Mouse (Mus musculus): ENCODE measurements at regions not wholly inside any gene's neighbourhood (a gene's known extent, or its start where the extent isn't known, plus 50 kb on each side); places are given as distances from the start of the nearest gene placed in this dataset.

GRCm38 (mm10) chr1:35495963-35496362, 572.2 kb upstream of the Hs6st1 start:
- H3K4me3 ChIP-seq (ENCODE audit: low read depth, low read length) = no peak overlapping the region
- H3K36me3 ChIP-seq (ENCODE audit: control insufficient read depth, insufficient read depth, low read length, poor library complexity, severe bottlenecking) = no peaks in the 10 kb centered on the region
- TF ChIP-seq EP300 (IDR thresholded peaks at IDR 0.05; ENCODE audit: insufficient read depth, low read depth, low read length) (no peak), POLR2A (IDR thresholded peaks at IDR 0.05; ENCODE audit: insufficient read depth, low read length) (no peak), CTCF (IDR thresholded peaks at IDR 0.05; ENCODE audit: low read depth, low read length) (no peak)
- H3K27me3 ChIP-seq (ENCODE audit: control insufficient read depth, insufficient read depth, low read length, poor library complexity, severe bottlenecking) = no peaks in the 10 kb centered on the region
- no peaks in the 10 kb centered on the region for H3K4me1 ChIP-seq (ENCODE audit: control insufficient read depth, insufficient read depth, low read length)
- H3K9ac ChIP-seq (ENCODE audit: low read depth, poor library complexity, severe bottlenecking) = no peak overlapping the region
- H3K27ac ChIP-seq (ENCODE audit: insufficient read depth, low read length) = no peak overlapping the region
- no peaks in the 10 kb centered on the region for H3K9me3 ChIP-seq (replicated peaks; ENCODE audit: control insufficient read depth, insufficient read depth, low read length, poor library complexity, severe bottlenecking)

- no peak for TF ChIP-seq POLR2A (IDR thresholded peaks at IDR 0.05; ENCODE audit: insufficient read depth, low read length)
- TF ChIP-seq CTCF (IDR thresholded peaks at IDR 0.05; ENCODE audit: low read depth, low read length) = no peak
- no peak for TF ChIP-seq EP300 (IDR thresholded peaks at IDR 0.05; ENCODE audit: insufficient read depth, low read depth, low read length)
- Histone ChIP-seq H3K27ac (ENCODE audit: insufficient read depth, low read length) (no peak overlapping the region), H3K4me1 (ENCODE audit: control insufficient read depth, insufficient read depth, low read length) (no peaks in the 10 kb centered on the region), H3K36me3 (ENCODE audit: control insufficient read depth, insufficient read depth, low read length, poor library complexity, severe bottlenecking) (no peaks in the 10 kb centered on the region), H3K27me3 (ENCODE audit: control insufficient read depth, insufficient read depth, low read length, poor library complexity, severe bottlenecking) (no peaks in the 10 kb centered on the region), H3K9me3 (replicated peaks; ENCODE audit: control insufficient read depth, insufficient read depth, low read length, poor library complexity, severe bottlenecking) (no peaks in the 10 kb centered on the region), H3K4me3 (ENCODE audit: low read depth, low read length) (no peak overlapping the region), H3K9ac (ENCODE audit: low read depth, poor library complexity, severe bottlenecking) (no peak overlapping the region)
Observed at GRCm38 (mm10) chr1:35522951-35523350, 545.2 kb upstream of the Hs6st1 start.

- Histone ChIP-seq H3K9ac (ENCODE audit: low read depth, poor library complexity, severe bottlenecking) (no peak overlapping the region), H3K9me3 (replicated peaks; ENCODE audit: control insufficient read depth, insufficient read depth, low read length, poor library complexity, severe bottlenecking) (no peaks in the 10 kb centered on the region), H3K4me1 (ENCODE audit: control insufficient read depth, insufficient read depth, low read length) (no peaks in the 10 kb centered on the region), H3K4me3 (ENCODE audit: low read depth, low read length) (no peak overlapping the region), H3K27me3 (ENCODE audit: control insufficient read depth, insufficient read depth, low read length, poor library complexity, severe bottlenecking) (no peaks in the 10 kb centered on the region), H3K36me3 (ENCODE audit: control insufficient read depth, insufficient read depth, low read length, poor library complexity, severe bottlenecking) (no peaks in the 10 kb centered on the region), H3K27ac (ENCODE audit: insufficient read depth, low read length) (no peak overlapping the region)
- TF ChIP-seq POLR2A (IDR thresholded peaks at IDR 0.05; ENCODE audit: insufficient read depth, low read length) = no peak
Observed at GRCm38 (mm10) chr1:35523790-35524362, 544.3 kb upstream of the Hs6st1 start.

- H3K4me1 ChIP-seq (ENCODE audit: control insufficient read depth, insufficient read depth, low read length) = no peaks in the 10 kb centered on the region
- no peak overlapping the region for H3K4me3 ChIP-seq (ENCODE audit: low read depth, low read length)
- H3K36me3 ChIP-seq (ENCODE audit: control insufficient read depth, insufficient read depth, low read length, poor library complexity, severe bottlenecking) = no peaks in the 10 kb centered on the region
- no peak for TF ChIP-seq CTCF (IDR thresholded peaks at IDR 0.05; ENCODE audit: low read depth, low read length)
- TF ChIP-seq EP300 (IDR thresholded peaks at IDR 0.05; ENCODE audit: insufficient read depth, low read depth, low read length) = no peak
- no peak for TF ChIP-seq POLR2A (IDR thresholded peaks at IDR 0.05; ENCODE audit: insufficient read depth, low read length)
- H3K27ac ChIP-seq (ENCODE audit: insufficient read depth, low read length) = no peak overlapping the region
- H3K9ac ChIP-seq (ENCODE audit: low read depth, poor library complexity, severe bottlenecking) = no peak overlapping the region
- H3K9me3 ChIP-seq (replicated peaks; ENCODE audit: control insufficient read depth, insufficient read depth, low read length, poor library complexity, severe bottlenecking) = no peaks in the 10 kb centered on the region
- no peaks in the 10 kb centered on the region for H3K27me3 ChIP-seq (ENCODE audit: control insufficient read depth, insufficient read depth, low read length, poor library complexity, severe bottlenecking)
Observed at GRCm38 (mm10) chr1:35524788-35525187, 543.4 kb upstream of the Hs6st1 start.

GRCm38 (mm10) chr1:35527750-35528476, 540.3 kb upstream of the Hs6st1 start:
- no peak overlapping the region for H3K9ac ChIP-seq (ENCODE audit: low read depth, poor library complexity, severe bottlenecking)
- no peaks in the 10 kb centered on the region for H3K27me3 ChIP-seq (ENCODE audit: control insufficient read depth, insufficient read depth, low read length, poor library complexity, severe bottlenecking)
- no peak overlapping the region for H3K4me3 ChIP-seq (ENCODE audit: low read depth, low read length)
- no peaks in the 10 kb centered on the region for H3K4me1 ChIP-seq (ENCODE audit: control insufficient read depth, insufficient read depth, low read length)
- no peaks in the 10 kb centered on the region for H3K9me3 ChIP-seq (replicated peaks; ENCODE audit: control insufficient read depth, insufficient read depth, low read length, poor library complexity, severe bottlenecking)
- no peak overlapping the region for H3K27ac ChIP-seq (ENCODE audit: insufficient read depth, low read length)
- H3K36me3 ChIP-seq (ENCODE audit: control insufficient read depth, insufficient read depth, low read length, poor library complexity, severe bottlenecking) = no peaks in the 10 kb centered on the region
- TF ChIP-seq EP300 (IDR thresholded peaks at IDR 0.05; ENCODE audit: insufficient read depth, low read depth, low read length) = no peak
- TF ChIP-seq POLR2A (IDR thresholded peaks at IDR 0.05; ENCODE audit: insufficient read depth, low read length) = no peak
- no peak for TF ChIP-seq CTCF (IDR thresholded peaks at IDR 0.05; ENCODE audit: low read depth, low read length)

GRCm38 (mm10) chr1:35535470-35535869, 532.7 kb upstream of the Hs6st1 start:
- H3K4me3 ChIP-seq (ENCODE audit: low read depth, low read length) = no peak overlapping the region
- H3K9ac ChIP-seq (ENCODE audit: low read depth, poor library complexity, severe bottlenecking) = no peak overlapping the region
- no peaks in the 10 kb centered on the region for H3K27me3 ChIP-seq (ENCODE audit: control insufficient read depth, insufficient read depth, low read length, poor library complexity, severe bottlenecking)
- H3K27ac ChIP-seq (ENCODE audit: insufficient read depth, low read length) = no peak overlapping the region
- TF ChIP-seq CTCF (IDR thresholded peaks at IDR 0.05; ENCODE audit: low read depth, low read length) (no peak), POLR2A (IDR thresholded peaks at IDR 0.05; ENCODE audit: insufficient read depth, low read length) (no peak), EP300 (IDR thresholded peaks at IDR 0.05; ENCODE audit: insufficient read depth, low read depth, low read length) (no peak)
- no peaks in the 10 kb centered on the region for H3K36me3 ChIP-seq (ENCODE audit: control insufficient read depth, insufficient read depth, low read length, poor library complexity, severe bottlenecking)
- no peaks in the 10 kb centered on the region for H3K9me3 ChIP-seq (replicated peaks; ENCODE audit: control insufficient read depth, insufficient read depth, low read length, poor library complexity, severe bottlenecking)
- H3K4me1 ChIP-seq (ENCODE audit: control insufficient read depth, insufficient read depth, low read length) = no peaks in the 10 kb centered on the region

Measured in ES-Bruce4 (cell line).